Mouse (Mus musculus): ENCODE results near the gene Mum1l1. TPM values are rescaled to one million over a fixed set of nuclear protein-coding genes. Genes with fewer than 3 reads are reported as not detected.
"Not testable (repeated sequence)": the region's sequence is repeated elsewhere in the genome, so short reads cannot be mapped to it uniquely, and the experiment has no call there.

The Mum1l1 gene
- 0.04 and 0.30 TPM in 2 replicates for polyA plus RNA-seq (2012; rRNA removed)

DNA sequence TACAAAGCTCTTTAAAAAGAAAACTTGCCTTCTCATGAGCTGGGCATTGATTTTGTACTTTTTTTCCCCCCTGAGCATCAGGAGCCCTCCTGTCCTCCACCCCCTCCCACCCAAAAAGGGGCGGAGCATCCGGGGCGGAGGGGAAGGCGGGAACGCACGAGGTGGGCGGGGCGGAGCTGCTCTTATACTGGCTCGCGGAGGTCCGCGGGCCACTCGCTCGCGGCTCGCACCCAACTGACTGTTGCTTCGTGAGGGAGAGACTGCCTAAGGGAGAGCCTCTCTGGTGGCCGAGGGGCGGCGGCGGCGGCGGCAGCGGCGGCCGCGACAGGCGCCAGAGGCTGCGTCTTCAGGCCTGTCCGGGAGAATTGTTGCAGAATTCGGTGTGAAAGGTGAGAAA lies at the start of gene Mum1l1:
Gene Mum1l1, plus strand, starts transcription at position 214 of the 397 bp plus-strand sequence.
- no peak for DNase-seq (ENCODE audit: low read depth, low spot score)

DNA sequence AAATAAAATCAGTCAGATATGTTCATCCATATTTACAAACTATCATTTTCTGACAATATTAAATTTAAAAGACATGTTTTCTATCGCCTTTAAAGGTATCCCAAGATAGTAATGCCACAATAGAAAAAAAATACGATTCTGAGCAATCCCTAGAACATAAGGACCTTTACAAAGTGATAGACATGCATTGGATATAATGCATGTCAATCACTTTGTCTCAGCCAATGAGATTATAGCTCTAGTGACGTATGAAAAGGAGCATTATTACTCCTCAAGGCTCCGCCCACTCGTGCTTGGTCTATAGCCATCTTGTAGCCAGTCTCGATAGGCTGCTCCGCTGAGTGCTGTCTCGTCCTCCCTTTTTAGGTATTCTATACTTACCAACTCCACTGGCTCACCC lies 30.9 kb upstream of the Mum1l1 start, which contains the start of gene 4933428M09Rik:
Gene 4933428M09Rik, plus strand, starts transcription at position 301 of the 400 bp plus-strand sequence.
- DNase-seq (ENCODE audit: low read depth, low spot score), result no peak
- 86% methylated on average over 8 of the region's 8 CpGs for WGBS

More for the DNA sequence above, at the start of gene Mum1l1:
- 19% methylated on average over 31 of the region's 31 CpGs for WGBS

DNA sequence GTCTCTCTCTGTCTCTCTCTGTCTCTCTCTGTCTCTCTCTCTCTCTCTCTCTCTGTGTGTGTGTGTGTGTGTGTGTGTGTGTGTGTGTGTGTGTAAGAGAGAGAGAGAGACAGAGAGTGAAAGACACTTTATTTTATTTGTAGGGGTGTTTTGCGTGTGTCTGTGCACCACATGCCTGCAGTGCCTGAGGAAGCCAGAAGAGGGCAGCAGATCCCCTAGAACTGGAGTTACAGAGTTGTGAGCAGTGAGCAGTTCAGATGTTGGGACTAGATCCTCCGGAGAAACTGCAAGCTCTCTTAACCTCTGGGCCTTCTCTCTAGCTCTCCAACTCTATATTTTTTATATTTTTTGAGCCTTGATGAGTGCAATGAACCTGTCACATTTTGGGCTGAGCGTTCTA lies 18.3 kb upstream of the Mum1l1 start:
- WGBS, result 93% methylated on average over 3 of the region's 3 CpGs
- DNase-seq (ENCODE audit: low read depth, low spot score), result not testable (repeated sequence)

DNA sequence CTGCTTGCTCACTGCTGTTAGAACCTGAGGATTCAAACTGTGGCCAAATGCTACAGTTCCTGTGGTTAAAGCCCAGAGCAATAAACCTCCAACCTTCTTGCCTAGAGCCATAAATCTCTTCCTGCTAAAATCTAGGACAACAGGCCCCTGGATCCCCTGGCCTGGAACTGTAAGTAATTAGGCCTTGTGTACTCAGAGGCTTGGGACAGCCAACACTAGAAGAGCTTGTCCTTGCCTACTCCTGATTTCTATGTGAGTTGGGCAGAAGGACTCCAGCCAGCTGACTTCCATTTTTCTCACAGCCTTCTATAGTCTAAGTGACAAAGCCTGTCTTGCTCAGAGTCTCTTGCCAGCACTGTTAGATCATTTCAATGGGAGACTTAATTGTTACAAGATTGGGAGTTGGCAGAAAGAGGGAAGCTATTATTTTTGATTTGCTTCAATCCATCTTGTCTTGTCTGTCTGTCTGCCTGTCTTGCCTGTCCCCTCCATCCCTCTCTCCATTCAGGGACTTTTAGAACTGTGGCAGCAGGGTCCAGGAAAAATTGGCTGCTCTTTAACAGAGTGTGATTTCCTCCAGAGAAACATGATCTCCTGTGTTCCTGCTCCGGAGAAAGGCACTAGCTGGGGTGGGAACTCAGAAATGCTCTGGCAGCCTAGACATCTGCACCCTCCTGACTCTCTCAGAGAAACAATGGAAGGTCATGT lies 15.1 kb upstream of the Mum1l1 start:
- no peak for DNase-seq (ENCODE audit: low read depth, low spot score)
- 39% methylated on average over 1 of the region's 1 CpGs for WGBS

DNA sequence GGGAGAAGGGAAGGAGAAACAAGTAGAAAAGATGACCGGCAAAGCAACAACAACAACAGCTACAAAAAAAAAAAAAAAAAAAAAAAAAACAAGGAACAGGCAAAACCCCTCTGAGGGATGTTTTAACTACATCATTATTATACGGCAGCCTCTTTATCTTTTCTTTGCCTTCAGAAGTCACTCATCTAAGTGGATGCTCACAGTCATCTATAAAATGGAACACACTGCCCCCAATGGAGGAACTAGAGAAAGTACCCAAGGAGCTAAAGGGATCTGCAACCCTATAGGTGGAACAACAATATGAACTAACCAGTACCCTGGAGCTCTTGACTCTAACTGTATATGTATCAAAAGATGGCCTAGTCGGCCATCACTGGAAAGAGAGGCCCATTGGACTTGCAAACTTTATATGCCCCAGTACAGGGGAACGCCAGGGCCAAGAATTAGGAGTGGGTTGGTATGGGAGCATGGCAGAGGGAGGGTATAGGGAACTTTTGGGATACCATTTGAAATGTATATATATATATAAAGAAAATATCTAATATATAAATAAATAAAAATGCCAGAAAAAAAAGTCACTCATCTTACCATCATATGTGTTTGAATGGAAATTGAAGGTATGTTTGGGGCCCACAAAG lies 532 bp upstream of the Mum1l1 start:
- WGBS, result 76% methylated on average over 4 of the region's 4 CpGs
- DNase-seq (ENCODE audit: low read depth, low spot score), result not testable (repeated sequence)

DNA sequence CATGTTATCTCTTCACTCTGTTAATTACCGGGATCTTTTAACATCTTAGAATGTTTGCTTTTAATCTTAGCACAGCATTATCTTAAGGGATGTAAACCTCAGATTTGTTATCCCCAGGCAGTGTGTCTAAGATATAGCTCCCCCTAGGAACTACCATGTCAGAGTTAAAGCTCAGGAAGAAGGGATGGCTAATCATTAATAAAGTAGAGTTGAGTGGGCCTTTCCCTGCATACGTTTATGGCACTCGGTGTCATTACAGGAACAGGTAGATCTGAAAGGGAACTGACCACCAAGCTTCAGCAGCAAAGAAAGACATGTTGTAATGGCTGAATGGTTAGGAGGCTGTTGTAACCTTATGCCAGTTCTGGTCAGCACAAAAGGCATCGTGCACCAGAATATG lies 4.9 kb downstream of the Mum1l1 start:
- DNase-seq (ENCODE audit: low read depth, low spot score), result no peak
- WGBS, result 39% methylated on average over 4 of the region's 4 CpGs

DNA sequence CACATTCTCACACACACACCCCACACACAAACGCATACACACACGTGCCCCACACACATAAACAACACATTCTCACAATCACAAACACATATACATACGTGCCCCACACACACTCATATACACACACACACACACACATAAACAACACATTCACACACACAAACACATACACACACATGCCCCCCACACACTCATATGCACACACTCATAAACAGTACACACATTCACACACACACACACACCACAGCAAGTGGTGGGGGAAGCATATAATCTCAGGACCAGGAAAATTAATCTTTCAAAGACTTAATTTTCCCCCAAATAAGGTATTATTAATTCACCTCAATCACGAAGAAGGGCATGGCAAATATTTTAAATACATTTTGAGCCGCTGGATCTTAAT lies 6.6 kb downstream of the Mum1l1 start:
- WGBS, result 80% methylated on average over 5 of the region's 5 CpGs
- DNase-seq (ENCODE audit: low read depth, low spot score), result no peak

DNA sequence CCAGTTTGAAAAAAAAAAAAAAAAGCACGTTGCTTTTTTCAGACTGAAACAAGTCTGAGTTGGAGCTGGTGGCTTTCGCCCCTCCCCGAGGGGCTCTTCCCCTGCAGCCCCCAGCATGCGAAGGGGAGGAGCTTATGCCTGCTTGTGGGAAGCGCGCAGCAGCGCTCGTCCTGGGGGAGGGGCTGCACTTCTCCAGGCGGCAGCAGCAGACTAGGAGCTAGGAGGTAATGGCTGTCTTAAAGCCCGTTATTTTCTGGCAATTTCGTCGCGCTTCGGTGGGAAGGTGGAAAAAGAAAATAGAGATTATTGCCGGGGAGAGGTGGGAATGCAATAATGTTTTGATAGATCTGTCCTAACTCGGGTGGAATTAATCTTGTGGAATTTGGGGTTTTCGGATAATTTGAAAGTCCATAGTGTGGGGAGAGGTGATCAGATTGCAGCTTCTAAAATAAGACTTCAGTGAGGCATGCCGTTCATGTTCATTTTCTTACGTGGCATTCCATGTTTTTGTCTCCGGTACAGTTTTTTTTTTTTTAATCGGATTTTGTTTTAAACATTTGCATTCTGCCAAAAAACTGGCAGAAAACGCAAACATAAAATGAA lies 7.2 kb downstream of the Mum1l1 start:
- no peak for DNase-seq (ENCODE audit: low read depth, low spot score)
- 22% methylated on average over 22 of the region's 22 CpGs for WGBS

DNA sequence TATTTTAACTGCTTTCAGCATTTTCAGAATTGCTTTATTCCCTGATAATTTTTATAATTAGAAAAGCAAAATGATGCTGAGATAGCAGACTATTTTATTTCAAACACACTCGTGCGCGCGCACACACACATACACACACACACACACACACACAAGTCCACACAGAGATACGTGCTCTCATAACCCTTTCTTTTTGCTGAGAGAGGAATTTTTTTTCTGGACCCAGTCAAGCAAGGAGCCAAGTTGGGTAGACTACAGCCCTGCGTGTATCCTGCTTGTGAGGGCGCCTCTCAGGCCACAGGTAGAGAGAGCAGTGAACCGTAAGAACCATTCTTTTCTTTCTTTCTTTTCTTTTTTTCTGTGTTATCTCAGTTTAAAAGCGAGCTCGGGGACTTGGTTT lies 7.9 kb downstream of the Mum1l1 start:
- DNase-seq (ENCODE audit: low read depth, low spot score), result no peak
- 74% methylated on average over 10 of the region's 10 CpGs for WGBS

DNA sequence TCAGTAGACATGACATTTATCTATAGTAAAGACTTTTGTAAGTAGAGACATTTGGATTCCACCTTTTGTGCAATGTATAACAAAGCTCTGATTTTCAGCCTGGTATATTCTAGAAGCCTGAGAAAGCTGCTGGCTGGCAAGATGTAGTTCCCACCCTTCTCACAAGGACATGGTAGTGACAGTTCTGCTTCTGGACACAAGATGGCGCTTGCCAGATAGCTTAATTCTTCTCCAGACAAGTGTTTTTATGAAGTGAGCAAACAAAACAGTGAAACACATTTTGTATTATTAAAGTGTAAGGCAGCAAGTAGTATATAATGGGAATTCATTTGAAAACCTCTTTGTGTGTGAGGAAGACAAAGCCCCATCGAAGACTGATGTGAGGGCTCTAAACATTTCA lies 9.2 kb downstream of the Mum1l1 start:
- WGBS, result 30% methylated on average over 2 of the region's 2 CpGs
- no peak for DNase-seq (ENCODE audit: low read depth, low spot score)

DNA sequence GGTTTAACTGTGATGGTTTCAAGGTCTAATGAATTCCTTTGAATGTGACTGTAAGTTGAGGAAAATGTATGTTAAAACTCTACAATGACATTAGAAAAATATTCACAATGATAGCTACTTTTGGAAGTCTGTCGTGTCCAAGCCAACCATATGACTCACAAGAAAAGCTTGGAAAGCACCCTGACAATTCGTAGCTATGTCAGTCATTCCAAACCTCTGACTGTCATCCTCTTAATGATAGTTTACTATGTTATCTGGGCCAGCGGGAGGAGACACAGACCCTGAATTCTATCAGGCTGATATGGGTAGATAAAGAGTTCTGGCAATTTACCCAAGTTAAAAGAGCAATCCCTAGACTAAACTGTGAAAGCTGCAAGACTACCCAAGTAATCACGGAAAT lies 11.0 kb downstream of the Mum1l1 start:
- DNase-seq (ENCODE audit: low read depth, low spot score), result no peak
- 65% methylated on average over 4 of the region's 4 CpGs for WGBS

DNA sequence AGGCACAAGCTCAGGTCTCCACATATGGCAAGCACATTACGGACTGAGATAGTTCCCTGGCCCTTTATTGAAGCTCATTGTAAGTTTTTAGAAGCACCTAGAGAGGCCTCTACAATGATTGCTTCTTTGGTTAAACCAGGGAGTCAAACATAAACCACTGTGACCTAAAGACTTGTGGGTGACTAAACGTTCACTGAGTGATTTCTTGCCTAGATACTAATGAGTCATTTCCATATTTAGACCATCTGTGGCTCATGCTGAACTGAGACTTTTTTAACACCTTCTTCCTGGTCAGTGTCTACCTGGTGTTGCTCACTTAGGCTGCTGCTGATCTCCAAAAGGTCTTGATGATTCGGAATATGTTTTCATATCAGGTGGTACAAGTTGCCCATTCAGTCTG lies 12.1 kb downstream of the Mum1l1 start:
- DNase-seq (ENCODE audit: low read depth, low spot score), result no peak
- 66% methylated on average over 3 of the region's 3 CpGs for WGBS

DNA sequence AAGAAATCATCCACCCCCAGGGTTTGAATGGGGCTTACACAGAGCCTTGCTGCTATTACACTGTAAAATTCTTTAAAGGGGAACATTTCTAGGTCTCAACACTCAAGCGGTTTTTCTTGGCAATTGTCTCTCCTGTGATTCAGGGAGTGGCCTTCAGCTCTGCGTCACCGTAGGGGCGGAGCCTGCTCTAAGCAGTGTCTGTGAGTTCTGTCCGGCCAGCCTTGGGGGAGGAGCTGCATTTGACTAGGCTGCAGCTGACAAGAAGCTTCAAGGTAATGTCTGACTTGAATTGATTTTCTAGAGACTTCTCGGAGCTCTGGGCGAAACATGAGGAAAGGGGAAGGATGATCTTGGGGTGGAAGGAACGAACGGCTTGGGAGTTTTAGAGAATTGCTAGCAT lies 21.3 kb downstream of the Mum1l1 start:
- DNase-seq (ENCODE audit: low read depth, low spot score), result no peak
- WGBS, result 30% methylated on average over 9 of the region's 9 CpGs

DNA sequence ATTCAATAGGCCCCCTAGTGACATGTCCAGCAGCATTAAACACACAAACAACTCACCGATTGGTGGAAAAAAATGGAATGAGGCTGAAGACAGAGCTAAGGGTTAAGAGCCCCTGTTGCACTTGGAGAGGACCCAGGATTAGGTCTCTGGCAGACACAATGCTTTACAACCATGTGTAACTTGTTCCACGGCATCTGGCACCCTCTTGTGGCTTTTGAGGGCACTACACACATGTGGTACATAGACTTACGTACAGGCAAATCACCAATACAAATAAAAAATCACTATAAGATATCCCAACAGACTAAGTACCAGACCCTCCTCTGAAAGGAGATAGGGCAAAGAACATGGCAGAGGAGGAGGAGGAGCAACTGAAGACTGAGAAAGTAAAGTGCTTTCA lies 37.5 kb downstream of the Mum1l1 start:
- 80% methylated on average over 3 of the region's 3 CpGs for WGBS
- no peak for DNase-seq (ENCODE audit: low read depth, low spot score)

DNA sequence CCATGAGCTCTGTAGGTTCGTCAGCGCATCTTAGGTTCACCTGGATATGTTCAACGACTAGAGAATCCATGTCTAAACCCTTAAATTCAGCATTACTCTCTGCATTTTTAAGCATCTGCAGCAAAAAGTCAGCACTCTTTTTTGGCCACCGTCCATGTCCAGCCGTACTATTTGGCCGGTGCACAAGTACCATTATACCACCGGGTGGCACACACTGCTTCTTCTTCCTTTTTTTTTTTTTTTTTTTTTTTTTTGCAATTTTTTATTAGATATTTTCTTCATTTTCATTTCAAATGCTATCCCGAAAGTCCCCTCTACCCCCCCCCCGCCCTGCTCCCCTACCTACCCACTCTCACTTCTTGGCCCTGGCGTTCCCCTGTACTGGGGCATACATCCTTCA lies 47.2 kb downstream of the Mum1l1 start:
- no peak for DNase-seq (ENCODE audit: low read depth, low spot score)
- WGBS, result 82% methylated on average over 10 of the region's 10 CpGs

DNA sequence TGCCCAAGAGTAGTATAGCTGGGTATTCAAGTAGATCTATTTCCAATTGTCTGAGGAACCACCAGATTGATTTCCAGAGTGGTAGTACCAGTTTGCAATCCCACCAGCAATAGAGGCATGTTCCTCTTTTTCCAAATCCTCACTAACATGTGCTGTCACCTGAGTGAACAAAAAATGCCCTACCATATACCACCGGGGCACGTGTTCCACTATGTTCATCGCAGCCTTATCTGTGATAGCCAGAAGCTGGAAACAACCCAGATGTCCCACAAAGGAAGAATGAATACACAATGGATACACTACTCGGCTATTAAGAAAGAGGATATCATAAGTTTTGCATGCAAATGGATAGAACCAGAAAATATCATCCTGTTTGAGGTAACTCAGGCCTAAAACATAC lies 72.1 kb downstream of the Mum1l1 start:
- no peak for DNase-seq (ENCODE audit: low read depth, low spot score)
- WGBS, result 90% methylated on average over 4 of the region's 4 CpGs

Other genes with a start within 250 kb of the Mum1l1 start
- gene Serpina7, start 124.8 kb upstream of the Mum1l1 start, polyA plus RNA-seq (2012; rRNA removed), result not detected in 2 replicates
- gene 4930513O06Rik, start 123.8 kb upstream of the Mum1l1 start, polyA plus RNA-seq (2012; rRNA removed), result not detected in 2 replicates
- gene 4933428M09Rik, start 30.8 kb upstream of the Mum1l1 start, polyA plus RNA-seq (2012; rRNA removed), result not detected in 2 replicates
- gene Trap1a, start 123.6 kb downstream of the Mum1l1 start, polyA plus RNA-seq (2012; rRNA removed), result not detected in 2 replicates

All from large intestine, adult 2 months (tissue).